In genomic region chr3:100489133-100490009, GRCm38 (mm10) we compare ENCODE assay signal across 8 mouse cellular contexts. TPM values are rescaled to one million over a fixed set of nuclear protein-coding genes. Genes with fewer than 3 reads are reported as not detected.
DNase-seq lines count a peak whose midpoint lies in the region; ATAC-seq and TF ChIP-seq lines count a peak whose summit lies in the region.

TSS of gene Tent5c (minus strand) at chr3:100489324.

- H3K4me3 ChIP-seq in G1E (ENCODE audit: low read depth, low read length) = peak within 1 kb of the TSS; percentile 87
- H3K4me3 ChIP-seq in cerebellum, adult 2 months (replicated peaks; ENCODE audit: insufficient read depth, low read depth, low read length) = peak within 1 kb of the TSS; percentile 53
- peak within 1 kb of the TSS; percentile 72 for H3K4me3 ChIP-seq in forebrain, postnatal 0 days (ENCODE audit: low read depth, low read length)
- peak within 1 kb of the TSS; percentile 79 for H3K4me3 ChIP-seq in lung, embryonic 16.5 days (ENCODE audit: low read length)

- peak; percentile 82 for ATAC-seq in G1E (ENCODE audit: extremely low read depth, insufficient number of reproducible peaks, low FRiP score, poor library complexity, severe bottlenecking)
- peak; percentile 94 for ATAC-seq in forebrain, postnatal 0 days
- peak; percentile 78 to 80 for ATAC-seq in hematopoietic stem cell, adult 5-6 weeks (replicated peaks in 1 of 2; ENCODE audit: insufficient read depth in 1 of 2, low FRiP score in 2 of 2, low TSS enrichment in 1 of 2, low read depth in 1 of 2, poor library complexity in 2 of 2, severe bottlenecking in 2 of 2)
- ATAC-seq in lung, embryonic 16.5 days (ENCODE audit: low read depth) = peak; percentile 97

- peaks cover 62% of the 10 kb centered on the region for H3K4me1 ChIP-seq in G1E (ENCODE audit: insufficient read depth, low read depth, low read length)
- H3K4me1 ChIP-seq in cerebellum, adult 2 months (ENCODE audit: control insufficient read depth, insufficient read depth, low read length) = no peaks in the 10 kb centered on the region
- H3K4me1 ChIP-seq in forebrain, postnatal 0 days (ENCODE audit: insufficient read depth) = no peaks in the 10 kb centered on the region
- H3K4me1 ChIP-seq in lung, embryonic 16.5 days (replicated peaks; ENCODE audit: control insufficient read depth, insufficient read depth, low read length) = peaks cover 7% of the 10 kb centered on the region

- 0 out of 2 replicates have a peak, but pooled peaks cover 2% of the 10 kb centered on the region for H3K9me3 ChIP-seq in G1E (replicated peaks)
- no peaks in the 10 kb centered on the region for H3K9me3 ChIP-seq in forebrain, postnatal 0 days (ENCODE audit: low read length)
- H3K9me3 ChIP-seq in lung, embryonic 16.5 days (ENCODE audit: control insufficient read depth, low read length) = no peaks in the 10 kb centered on the region

- TF ChIP-seq CTCF in G1E (IDR thresholded peaks at IDR 0.05; ENCODE audit: low read depth, low read length) = no peak
- TF ChIP-seq CTCF in cerebellum, adult 2 months (IDR thresholded peaks at IDR 0.05; ENCODE audit: borderline replicate concordance, insufficient read depth, low read depth, low read length) = no peak
- no peak for TF ChIP-seq CTCF in forebrain, postnatal 0 days (IDR thresholded peaks at IDR 0.05; ENCODE audit: low read depth)

- TF ChIP-seq POLR2A in cerebellum, adult 2 months (IDR thresholded peaks at IDR 0.05; ENCODE audit: borderline replicate concordance, insufficient read depth, low read length) = no peak

- under 1% methylated on average over 69 of the region's 73 CpGs for WGBS in cerebellum, adult 2 months
- WGBS in forebrain, postnatal 0 days = under 1% methylated on average over 65 of the region's 73 CpGs
- WGBS in lung, embryonic 16.5 days = 1% methylated on average over 53 of the region's 73 CpGs

- H3K27ac ChIP-seq in cerebellum, adult 2 months (ENCODE audit: insufficient read depth, low read length) = no peak within 1 kb of the TSS
- no peak within 1 kb of the TSS for H3K27ac ChIP-seq in forebrain, postnatal 0 days (ENCODE audit: low read depth, low read length)
- H3K27ac ChIP-seq in lung, embryonic 16.5 days (ENCODE audit: low read length) = no peak within 1 kb of the TSS; the same call in 1 of the 2 replicates

- H3K36me3 ChIP-seq in G1E (replicated peaks) = peaks cover 15% of the 10 kb centered on the region
- no peaks in the 10 kb centered on the region for H3K36me3 ChIP-seq in forebrain, postnatal 0 days (ENCODE audit: insufficient read depth)
- no peaks in the 10 kb centered on the region for H3K36me3 ChIP-seq in lung, embryonic 16.5 days (ENCODE audit: control insufficient read depth, insufficient read depth, low read length)

- peak within 1 kb of the TSS; percentile 99 for H3K4me2 ChIP-seq in forebrain, postnatal 0 days (ENCODE audit: low read depth)
- peak within 1 kb of the TSS; percentile 99 for H3K4me2 ChIP-seq in lung, embryonic 16.5 days (ENCODE audit: low read depth, low read length)

- DNase-seq in G1E (ENCODE audit: low spot score) = peak; percentile 98
- DNase-seq in cerebellum, adult 2 months = peak; percentile 70 to 71
- DNase-seq in forebrain, postnatal 0 days = peak; percentile 89
- peak; percentile 61 for DNase-seq in layer of hippocampus, adult 9-10 months (ENCODE audit: low spot score)
- DNase-seq in ovary, postnatal 10 days (ENCODE audit: low spot score) = peak; percentile 92
- peak; percentile 93 to 94 for DNase-seq in thymus, postnatal 10 days (ENCODE audit: low spot score in 2 of 2)

- H3K27me3 ChIP-seq in G1E (ENCODE audit: insufficient read depth, low read length) = no peaks in the 10 kb centered on the region
- H3K27me3 ChIP-seq in cerebellum, adult 2 months (ENCODE audit: control insufficient read depth, insufficient read depth, low read length) = no peaks in the 10 kb centered on the region; the same call in 1 of the 2 replicates
- peaks cover 35% of the 10 kb centered on the region for H3K27me3 ChIP-seq in forebrain, postnatal 0 days (ENCODE audit: insufficient read depth, low read length)
- peaks cover 16% of the 10 kb centered on the region; the same call in 1 of the 2 replicates for H3K27me3 ChIP-seq in lung, embryonic 16.5 days (ENCODE audit: control insufficient read depth, insufficient read depth, low read depth, low read length)

- peak within 1 kb of the TSS; percentile 39 for H3K9ac ChIP-seq in forebrain, postnatal 0 days
- peak within 1 kb of the TSS; percentile 77 for H3K9ac ChIP-seq in lung, embryonic 16.5 days (ENCODE audit: low read length)

RNA-seq across cellular contexts. Expression of gene Tent5c, which starts in this region (rescaled TPM):
- total RNA-seq in G1E (2014; fragmentation: Nextera tagmentation) (58.5 and 74.4 TPM in 2 replicates), G1E (2017) (73.5 and 81.3 TPM in 2 replicates)
- 6.1 and 6.2 TPM in 2 replicates for polyA plus RNA-seq in G1E (2012)
- polyA plus RNA-seq in cerebellum, adult 2 months (2012; rRNA removed) = 0.81 and 0.88 TPM in 2 replicates
- 1.9 and 2.0 TPM in 2 replicates for total RNA-seq in forebrain, postnatal 0 days (2014; rRNA removed)
- 0.69 and 1.1 TPM in 2 replicates for polyA plus RNA-seq in forebrain, postnatal 0 days (2015; fragmentation: Nextera tagmentation; extraction: Ambion mirVana)
- 2.2 and 2.4 TPM in 2 replicates for total RNA-seq in hematopoietic stem cell, adult 5-6 weeks (2017)
- 13.2 and 15.9 TPM in 2 replicates for polyA plus RNA-seq in lung, embryonic 16.5 days (2015; fragmentation: Nextera tagmentation; extraction: Ambion mirVana)

Comparison
In these comparisons a context has a peak if more than half of its experiments do, and no peak if none do; other contexts are left out.
1. RNA of gene Tent5c (total RNA-seq): 58.5 to 81.3 TPM in G1E; 2.2 to 2.4 TPM in hematopoietic stem cell, adult 5-6 weeks and 1.9 to 2.0 TPM in forebrain, postnatal 0 days; every median in the first group is over 10 times any median in the second.
2. Peak in DNase-seq and H3K4me3 ChIP-seq in cerebellum, adult 2 months; RNA of the gene not detected or under 1 TPM.
3. Peak in every context shown above with its lines, with median percentiles within 50 percentile points of each other: ATAC-seq, DNase-seq and H3K4me3 ChIP-seq.